Mouse (Mus musculus): Measurements from ENCODE around the gene Bace2.

DNA sequence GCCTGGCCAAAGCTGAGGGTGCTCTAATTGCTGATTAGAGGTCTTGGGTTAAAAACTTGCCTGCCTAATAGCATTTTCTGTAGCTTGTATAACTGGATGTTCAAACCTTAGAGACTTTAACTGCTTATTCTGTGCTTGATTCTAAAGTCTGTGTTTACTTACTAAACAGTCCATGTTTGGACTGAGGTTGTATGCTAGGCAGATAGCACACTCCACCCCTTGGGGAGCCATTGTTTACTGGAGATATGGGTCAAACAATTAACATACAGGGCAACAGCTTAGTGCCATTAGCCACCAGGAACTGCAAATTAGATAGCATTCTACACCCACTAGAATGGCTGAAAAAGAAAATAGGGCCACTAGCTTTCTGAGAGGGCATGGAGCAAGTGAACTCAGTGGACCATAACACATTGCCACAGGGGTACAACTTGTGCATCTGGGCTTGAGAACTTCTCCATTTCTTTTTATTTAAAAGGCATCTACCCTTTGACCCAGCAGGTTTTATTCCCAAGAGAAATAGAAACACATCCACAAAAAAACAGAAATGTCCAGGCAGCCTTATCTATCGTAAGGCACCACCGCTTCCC, 41.5 kb downstream of the Bace2 start:
- no peak for TF ChIP-seq POLR2A (IDR thresholded peaks at IDR 0.05; ENCODE audit: low read depth, low read length)
- TF ChIP-seq CTCF (conservative IDR thresholded peaks at IDR 0.05; ENCODE audit: insufficient read depth, insufficient read length, low read depth, low read length) = no peak
